Mouse (Mus musculus): ENCODE measurements around the gene Gabra2. TPM values are rescaled to one million over a fixed set of nuclear protein-coding genes. Genes with fewer than 3 reads are reported as not detected.

The Gabra2 gene
- 0.12 TPM for polyA plus RNA-seq (2017; shearing (Covaris generic))

GRCm38 (mm10) chr5:71095725-71096607, at the start of gene Gabra2:
Gene Gabra2, minus strand, starts transcription at chr5:71095849.

